Mouse (Mus musculus) adipocyte (in vitro differentiated cells): ENCODE data around the gene Rps17.
A peak's percentile ranks its signal among the peaks of the same experiment; 100 is the strongest.

Source experiments
- DNase-seq: peaks from one replicate; pipeline ENCODE4 v3.0.0-alpha.2; 2016; ENCODE audit warnings: low spot score

Gene Rps17

DNA sequence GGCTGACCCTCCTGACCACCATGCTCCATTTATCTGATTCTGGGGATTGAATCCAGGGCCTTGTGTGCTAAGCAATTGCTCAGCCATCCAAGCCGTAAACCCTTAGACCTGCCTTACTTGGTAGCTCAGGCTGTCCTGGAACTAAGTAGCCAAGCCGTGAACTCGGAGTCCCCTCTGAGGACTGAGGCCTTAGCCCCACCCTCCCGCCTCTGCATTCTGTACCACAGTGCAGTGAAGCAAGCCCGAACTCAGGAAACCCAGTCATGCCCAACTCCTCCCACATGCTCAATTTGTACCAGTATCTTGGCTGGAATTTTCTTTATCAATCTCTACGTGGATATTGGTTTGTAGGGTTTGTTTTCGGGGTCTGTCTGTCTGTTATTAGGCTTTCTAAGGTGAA is 13.2 kb downstream of the Rps17 start:
- no peak for DNase-seq

DNA sequence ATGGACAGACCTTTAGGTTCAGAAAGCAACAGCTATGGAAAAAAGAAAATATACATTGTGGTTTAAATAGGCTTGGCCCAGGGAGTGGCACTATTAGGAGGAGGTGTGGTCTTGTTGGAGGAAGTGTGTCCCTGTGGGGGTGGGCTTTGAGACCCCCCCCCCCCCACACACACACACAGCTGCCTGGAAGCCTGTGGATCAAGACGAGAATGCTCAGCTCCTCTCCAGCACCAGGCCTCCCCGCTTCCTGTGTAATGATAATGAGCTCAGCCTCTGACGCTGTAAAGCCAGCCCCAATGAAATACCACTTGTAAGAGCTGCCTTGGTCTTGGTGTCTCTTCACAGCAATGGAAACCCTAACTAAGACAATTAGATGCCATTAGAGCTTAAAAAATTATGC is 14.3 kb downstream of the Rps17 start:
- DNase-seq, result no peak

DNA sequence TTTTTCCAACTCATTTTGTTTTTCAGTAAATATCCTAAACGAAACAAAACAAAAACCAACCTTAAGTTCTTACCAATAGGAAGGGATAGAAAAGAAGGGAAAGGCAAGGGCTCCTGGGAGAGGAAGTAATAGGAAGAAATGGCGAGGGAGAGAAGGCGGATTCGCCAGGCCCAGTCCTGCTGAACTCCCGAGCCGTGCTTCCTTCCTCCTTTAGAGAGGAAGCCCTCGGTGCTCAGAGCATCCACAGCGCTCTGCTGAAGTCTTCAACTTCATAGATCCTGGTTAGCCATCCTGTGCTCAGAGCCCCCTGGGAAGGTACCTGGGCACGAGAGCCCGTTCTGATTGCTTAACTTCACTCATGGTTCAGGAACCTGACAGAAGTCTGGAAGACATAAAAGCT is 17.4 kb downstream of the Rps17 start:
- DNase-seq, result no peak

- DNase-seq, result no peak
These were observed 18.2 kb downstream of the Rps17 start for GRCm38 (mm10) chr7:81326859-81327258.

GRCm38 (mm10) chr7:81326043-81326442 is 19.0 kb downstream of the Rps17 start:
- DNase-seq, result no peak

- DNase-seq, result peak; percentile 34
These were observed 23.3 kb downstream of the Rps17 start for GRCm38 (mm10) chr7:81321776-81322175.

DNA sequence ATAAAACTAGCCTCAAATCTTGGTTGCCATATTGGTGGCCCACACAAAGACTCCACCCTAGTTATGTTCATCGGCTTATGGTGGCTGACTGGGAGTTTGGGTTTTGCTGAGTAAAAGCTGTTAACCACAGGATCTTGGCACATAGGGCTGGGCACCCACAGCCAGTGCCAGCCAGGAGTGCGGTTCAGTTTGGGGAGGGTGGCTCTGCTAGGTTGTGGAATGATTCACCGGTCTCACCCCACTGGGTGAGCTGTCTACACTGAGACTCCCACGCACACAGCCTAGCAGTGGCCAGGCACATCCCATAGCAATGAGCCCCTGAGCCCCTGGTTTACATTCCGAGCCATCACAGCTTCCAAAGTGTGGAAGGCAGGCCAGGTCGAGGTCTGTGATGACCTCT is 25.3 kb downstream of the Rps17 start:
- no peak for DNase-seq

DNA sequence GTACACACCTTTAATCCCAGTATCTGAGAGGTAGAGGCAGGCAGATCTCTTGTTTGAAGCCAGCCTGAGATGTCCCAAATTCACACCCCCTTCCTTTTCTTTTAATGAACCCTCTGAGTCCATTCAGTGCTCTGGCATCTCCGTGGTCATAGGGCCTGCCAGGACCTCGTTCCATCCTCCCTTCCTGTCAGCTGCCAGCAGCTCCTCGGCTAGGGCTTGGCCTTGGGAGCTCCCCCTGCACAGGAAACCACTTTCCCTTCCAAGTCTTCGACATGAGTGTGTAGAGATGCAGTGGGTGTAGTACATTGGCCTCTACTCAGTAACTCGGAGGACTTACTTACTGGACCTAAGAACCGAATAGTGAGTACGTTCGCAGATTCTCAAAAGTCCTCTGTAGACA is 29.5 kb downstream of the Rps17 start:
- DNase-seq, result no peak

DNA sequence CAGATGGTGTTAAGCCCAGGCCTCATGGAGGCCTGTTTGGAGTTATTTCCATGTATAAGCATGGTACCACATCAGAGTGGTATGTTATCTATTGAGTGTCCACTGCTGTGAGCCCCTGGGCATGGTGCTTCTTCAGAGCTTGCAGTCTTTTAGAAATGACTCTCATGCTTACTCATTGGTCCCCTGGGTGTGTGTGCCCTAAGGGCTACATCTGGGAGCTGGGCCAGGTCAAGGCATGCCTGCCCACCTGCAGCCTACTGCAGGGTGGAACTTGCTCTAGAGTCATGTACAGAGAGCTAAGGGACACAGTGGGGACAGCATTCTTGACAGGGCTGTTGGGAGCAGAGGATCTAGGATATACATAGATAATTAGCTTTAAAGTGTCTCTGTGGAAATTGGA is 33.5 kb downstream of the Rps17 start:
- no peak for DNase-seq

DNA sequence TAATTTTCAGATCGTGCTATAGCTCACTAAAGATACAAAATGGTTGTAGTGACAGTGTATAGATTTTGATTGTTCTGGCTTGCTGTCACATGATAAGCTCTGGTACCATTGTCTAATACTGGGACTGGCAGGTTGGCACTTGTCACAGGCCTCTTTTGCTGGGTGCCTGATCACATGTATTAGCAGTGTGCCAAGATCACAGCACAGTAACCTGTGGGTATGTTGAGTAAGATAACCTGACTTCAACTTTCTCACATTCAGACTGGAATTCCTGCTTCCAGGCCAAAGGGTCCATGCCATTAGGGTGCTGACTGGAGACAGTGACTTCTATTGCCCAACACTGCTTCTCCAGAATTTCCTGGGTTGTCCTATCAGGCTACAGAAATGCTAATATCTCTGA is 33.9 kb downstream of the Rps17 start:
- DNase-seq, result peak; percentile 27

DNA sequence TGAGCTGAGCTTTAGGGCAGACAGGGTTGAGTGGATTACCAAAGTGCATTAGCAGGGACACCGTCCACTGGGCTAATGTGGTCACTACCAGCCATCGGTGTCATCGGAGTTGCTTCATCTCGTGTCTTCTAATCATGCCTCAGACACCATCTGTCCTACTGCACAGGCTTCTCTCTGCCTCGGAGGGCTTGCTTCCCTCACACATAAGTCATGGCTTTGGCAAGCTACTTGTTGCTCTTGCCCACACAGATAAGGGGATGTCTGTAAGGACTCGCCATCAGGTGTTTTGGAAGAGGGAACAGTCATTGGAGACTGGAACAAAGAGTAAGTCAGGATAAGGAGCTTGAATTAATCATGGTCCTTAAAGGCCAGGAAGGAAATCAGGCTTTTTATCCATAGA is 35.8 kb downstream of the Rps17 start:
- no peak for DNase-seq

DNA sequence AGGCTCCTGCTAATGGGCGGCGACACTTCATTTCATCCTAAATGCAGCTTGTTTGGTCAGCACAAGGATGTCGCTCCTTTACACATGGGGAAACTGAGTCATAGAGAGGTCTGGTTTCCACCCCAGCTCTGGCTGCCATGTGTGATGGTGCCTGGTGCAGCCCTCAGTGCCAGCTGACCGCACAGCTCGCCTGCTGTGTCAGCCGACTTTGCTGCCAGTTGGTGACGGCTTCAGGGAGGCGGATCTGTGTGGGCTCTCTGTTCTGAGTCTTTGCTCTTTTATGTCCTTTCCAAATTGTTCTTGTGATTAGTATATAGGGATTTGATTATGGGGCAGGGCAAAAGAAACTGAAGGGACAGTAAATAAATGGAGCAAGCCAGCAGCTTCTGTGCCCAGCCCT is 37.3 kb downstream of the Rps17 start:
- no peak for DNase-seq

GRCm38 (mm10) chr7:81304675-81305074 is 40.4 kb downstream of the Rps17 start:
- no peak for DNase-seq

DNA sequence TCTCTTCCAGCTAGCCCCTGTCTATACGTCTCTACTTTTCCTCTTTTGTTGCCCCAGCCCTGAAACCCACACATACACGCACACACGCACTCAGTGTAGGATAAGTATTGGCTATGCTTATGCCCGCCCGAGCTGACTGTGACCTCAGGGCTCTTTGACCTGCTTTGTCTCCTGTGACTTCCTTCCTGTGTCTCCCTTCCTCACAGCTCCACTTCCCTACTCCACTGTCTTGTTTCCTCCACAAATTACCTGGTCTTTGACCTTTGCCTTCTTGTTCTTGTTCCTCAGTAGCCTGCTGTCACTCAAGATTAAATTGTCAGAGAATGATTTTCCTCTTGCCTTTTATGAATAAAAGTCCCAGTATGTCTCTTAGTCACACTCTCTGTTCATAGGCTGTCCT is 41.0 kb downstream of the Rps17 start:
- DNase-seq, result no peak

DNA sequence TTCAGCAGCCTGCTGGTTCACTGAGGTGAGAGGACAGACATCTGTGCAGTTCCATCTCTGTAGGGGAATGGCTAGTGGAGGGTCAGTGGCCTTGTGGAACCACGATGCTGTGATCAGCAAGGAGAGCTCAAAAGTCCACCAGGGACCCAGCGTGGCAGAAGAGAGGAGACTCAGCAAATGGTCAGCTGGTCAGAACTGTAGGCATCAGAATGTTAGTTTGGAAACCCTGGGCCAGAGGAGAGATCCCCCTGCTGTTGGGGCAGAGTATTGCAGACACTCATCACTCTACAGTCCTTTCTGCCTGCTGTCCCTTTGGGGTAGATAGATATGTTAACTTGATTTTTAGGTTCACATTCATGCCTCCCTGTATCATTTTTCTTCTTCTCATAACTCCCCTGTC is 41.4 kb downstream of the Rps17 start:
- peak; percentile 21 for DNase-seq

- no peak for DNase-seq
These were observed 43.7 kb downstream of the Rps17 start for GRCm38 (mm10) chr7:81301323-81301722.

DNA sequence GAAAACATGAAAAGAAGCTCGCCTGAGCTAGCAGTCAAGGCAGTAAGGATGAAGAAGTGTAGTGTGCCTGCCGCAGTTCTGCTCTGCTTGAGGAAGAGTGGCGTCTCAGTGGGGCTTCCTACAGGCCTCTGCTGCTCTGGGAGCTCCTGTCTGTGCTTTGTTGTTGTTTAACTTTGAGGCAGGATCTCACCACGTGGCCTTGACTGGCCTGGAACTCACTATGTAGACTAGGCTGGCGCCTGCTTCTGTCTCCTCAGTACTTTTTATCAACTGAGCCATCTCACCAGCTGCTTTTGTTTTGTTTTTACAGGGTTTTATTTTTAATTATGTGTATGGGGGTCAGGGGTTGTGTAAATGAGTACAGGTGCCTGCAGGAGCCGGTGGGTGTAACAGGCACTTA is 46.8 kb downstream of the Rps17 start:
- no peak for DNase-seq

DNA sequence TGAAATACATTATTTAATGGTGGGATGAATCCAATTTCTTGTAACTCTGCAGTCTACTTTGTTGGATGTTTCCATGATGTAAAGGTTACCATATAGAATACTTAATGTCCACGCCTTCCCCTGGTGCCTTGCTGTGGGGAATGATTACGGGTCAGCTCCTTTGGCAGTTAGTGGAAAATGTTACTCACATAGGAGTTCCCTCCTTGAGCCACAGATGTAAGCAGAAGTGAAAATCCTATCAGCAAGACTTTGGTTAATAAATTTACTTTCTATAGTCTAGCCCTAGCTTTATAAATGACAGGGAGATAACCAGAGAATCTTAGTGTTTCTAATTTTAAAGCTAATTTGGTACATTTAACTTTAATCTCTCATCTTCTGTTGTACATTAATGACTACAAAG is 49.9 kb downstream of the Rps17 start:
- DNase-seq, result no peak
